Mouse (Mus musculus): ENCODE measurements around the gene Dennd1b. TPM values are rescaled to one million over a fixed set of nuclear protein-coding genes. Genes with fewer than 3 reads are reported as not detected.

Gene Dennd1b
- total and polyA plus RNA-seq, 3 experiments, result 4.9 to 51.7 (median 39.2) TPM

GRCm38 (mm10) chr1:139153493-139153892 is 190.3 kb downstream of the Dennd1b start:
- no peak for DNase-seq (ENCODE audit: low spot score)
- peaks cover 14% of the 10 kb centered on the region for H3K36me3 ChIP-seq (replicated peaks)
- H3K9me3 ChIP-seq (replicated peaks), result no peaks in the 10 kb centered on the region
- no peak for TF ChIP-seq GATA1 (IDR thresholded peaks at IDR 0.05; ENCODE audit: borderline replicate concordance, low read length)
- no peak for TF ChIP-seq GATA2 (IDR thresholded peaks at IDR 0.05; ENCODE audit: borderline replicate concordance, low read depth, low read length)
- TF ChIP-seq POLR2AphosphoS5 (IDR thresholded peaks at IDR 0.05; ENCODE audit: insufficient replicate concordance, low read depth, low read length), result no peak
- no peak for TF ChIP-seq TAL1 (conservative IDR thresholded peaks at IDR 0.05; ENCODE audit: low read depth, low read length)
- TF ChIP-seq CTCF (IDR thresholded peaks at IDR 0.05; ENCODE audit: low read depth, low read length), result no peak
- no peak for ATAC-seq (ENCODE audit: extremely low read depth, insufficient number of reproducible peaks, low FRiP score, poor library complexity, severe bottlenecking)
- H3K27me3 ChIP-seq (ENCODE audit: insufficient read depth, low read length), result no peaks in the 10 kb centered on the region
- no peaks in the 10 kb centered on the region for H3K4me1 ChIP-seq (ENCODE audit: insufficient read depth, low read depth, low read length)
- H3K4me3 ChIP-seq (ENCODE audit: low read depth, low read length), result no peak overlapping the region

GRCm38 (mm10) chr1:139156397-139156796 is 193.2 kb downstream of the Dennd1b start:
- Histone ChIP-seq H3K27me3 (ENCODE audit: insufficient read depth, low read length) (no peaks in the 10 kb centered on the region), H3K36me3 (replicated peaks) (peaks cover 27% of the 10 kb centered on the region), H3K4me1 (ENCODE audit: insufficient read depth, low read depth, low read length) (no peaks in the 10 kb centered on the region), H3K4me3 (ENCODE audit: low read depth, low read length) (no peak overlapping the region), H3K9me3 (replicated peaks) (no peaks in the 10 kb centered on the region)
- TF ChIP-seq GATA1 (IDR thresholded peaks at IDR 0.05; ENCODE audit: borderline replicate concordance, low read length) (no peak), CTCF (IDR thresholded peaks at IDR 0.05; ENCODE audit: low read depth, low read length) (peak; percentile 86)
- ATAC-seq (ENCODE audit: extremely low read depth, insufficient number of reproducible peaks, low FRiP score, poor library complexity, severe bottlenecking), result peak; percentile 52
- DNase-seq (ENCODE audit: low spot score), result peak; percentile 35

- Histone ChIP-seq H3K27me3 (ENCODE audit: insufficient read depth, low read length) (no peaks in the 10 kb centered on the region), H3K4me1 (ENCODE audit: insufficient read depth, low read depth, low read length) (no peaks in the 10 kb centered on the region; the same call in 1 of the 2 replicates), H3K36me3 (replicated peaks) (peaks cover 50% of the 10 kb centered on the region), H3K4me3 (ENCODE audit: low read depth, low read length) (no peak overlapping the region), H3K9me3 (replicated peaks) (no peaks in the 10 kb centered on the region)
- TF ChIP-seq CTCF (IDR thresholded peaks at IDR 0.05; ENCODE audit: low read depth, low read length), result no peak
- TF ChIP-seq GATA2 (IDR thresholded peaks at IDR 0.05; ENCODE audit: borderline replicate concordance, low read depth, low read length), result no peak
- TF ChIP-seq TAL1 (conservative IDR thresholded peaks at IDR 0.05; ENCODE audit: low read depth, low read length), result no peak
- no peak for TF ChIP-seq GATA1 (IDR thresholded peaks at IDR 0.05; ENCODE audit: borderline replicate concordance, low read length)
- TF ChIP-seq POLR2AphosphoS5 (IDR thresholded peaks at IDR 0.05; ENCODE audit: insufficient replicate concordance, low read depth, low read length), result no peak
- ATAC-seq (ENCODE audit: extremely low read depth, insufficient number of reproducible peaks, low FRiP score, poor library complexity, severe bottlenecking) (0 out of 2 replicates have a peak, but pooled peaks have one; percentile 35), DNase-seq (ENCODE audit: low spot score) (no peak)
Observed at GRCm38 (mm10) chr1:139161619-139162018, 198.4 kb downstream of the Dennd1b start.

- Histone ChIP-seq H3K9me3 (replicated peaks) (no peaks in the 10 kb centered on the region), H3K4me3 (ENCODE audit: low read depth, low read length) (no peak overlapping the region), H3K27me3 (ENCODE audit: insufficient read depth, low read length) (no peaks in the 10 kb centered on the region), H3K36me3 (replicated peaks) (peaks cover 56% of the 10 kb centered on the region), H3K4me1 (ENCODE audit: insufficient read depth, low read depth, low read length) (no peaks in the 10 kb centered on the region; the same call in 1 of the 2 replicates)
- DNase-seq (ENCODE audit: low spot score), result peak; percentile 8
- TF ChIP-seq GATA2 (IDR thresholded peaks at IDR 0.05; ENCODE audit: borderline replicate concordance, low read depth, low read length) (no peak), POLR2AphosphoS5 (IDR thresholded peaks at IDR 0.05; ENCODE audit: insufficient replicate concordance, low read depth, low read length) (no peak), GATA1 (IDR thresholded peaks at IDR 0.05; ENCODE audit: borderline replicate concordance, low read length) (no peak), CTCF (IDR thresholded peaks at IDR 0.05; ENCODE audit: low read depth, low read length) (peak; percentile 41)
- ATAC-seq (ENCODE audit: extremely low read depth, insufficient number of reproducible peaks, low FRiP score, poor library complexity, severe bottlenecking), result peak; percentile 67
Observed at GRCm38 (mm10) chr1:139162814-139163213, 199.6 kb downstream of the Dennd1b start.

- DNase-seq (ENCODE audit: low spot score), result no peak
- no peak for ATAC-seq (ENCODE audit: extremely low read depth, insufficient number of reproducible peaks, low FRiP score, poor library complexity, severe bottlenecking)
- TF ChIP-seq POLR2AphosphoS5 (IDR thresholded peaks at IDR 0.05; ENCODE audit: insufficient replicate concordance, low read depth, low read length), result no peak
- TF ChIP-seq GATA1 (IDR thresholded peaks at IDR 0.05; ENCODE audit: borderline replicate concordance, low read length), result no peak
- TF ChIP-seq CTCF (IDR thresholded peaks at IDR 0.05; ENCODE audit: low read depth, low read length), result no peak
- TF ChIP-seq TAL1 (conservative IDR thresholded peaks at IDR 0.05; ENCODE audit: low read depth, low read length), result no peak
- no peak for TF ChIP-seq GATA2 (IDR thresholded peaks at IDR 0.05; ENCODE audit: borderline replicate concordance, low read depth, low read length)
Observed at GRCm38 (mm10) chr1:139174058-139174832, 211.0 kb downstream of the Dennd1b start.

GRCm38 (mm10) chr1:139179707-139180106 is 216.5 kb downstream of the Dennd1b start:
- no peak for ATAC-seq (ENCODE audit: extremely low read depth, insufficient number of reproducible peaks, low FRiP score, poor library complexity, severe bottlenecking)
- Histone ChIP-seq H3K4me1 (ENCODE audit: insufficient read depth, low read depth, low read length) (peaks cover 9% of the 10 kb centered on the region), H3K4me3 (ENCODE audit: low read depth, low read length) (no peak overlapping the region), H3K27me3 (ENCODE audit: insufficient read depth, low read length) (no peaks in the 10 kb centered on the region), H3K9me3 (replicated peaks) (no peaks in the 10 kb centered on the region), H3K36me3 (replicated peaks) (peaks cover 12% of the 10 kb centered on the region)
- TF ChIP-seq TAL1 (conservative IDR thresholded peaks at IDR 0.05; ENCODE audit: low read depth, low read length) (no peak), POLR2AphosphoS5 (IDR thresholded peaks at IDR 0.05; ENCODE audit: insufficient replicate concordance, low read depth, low read length) (no peak), CTCF (IDR thresholded peaks at IDR 0.05; ENCODE audit: low read depth, low read length) (no peak), GATA2 (IDR thresholded peaks at IDR 0.05; ENCODE audit: borderline replicate concordance, low read depth, low read length) (no peak), GATA1 (IDR thresholded peaks at IDR 0.05; ENCODE audit: borderline replicate concordance, low read length) (no peak)
- no peak for DNase-seq (ENCODE audit: low spot score)

More at GRCm38 (mm10) chr1:139174058-139174832, 211.0 kb downstream of the Dennd1b start:
- Histone ChIP-seq H3K9me3 (replicated peaks) (no peaks in the 10 kb centered on the region), H3K27me3 (ENCODE audit: insufficient read depth, low read length) (no peaks in the 10 kb centered on the region), H3K4me1 (ENCODE audit: insufficient read depth, low read depth, low read length) (no peaks in the 10 kb centered on the region), H3K36me3 (replicated peaks) (peaks cover 42% of the 10 kb centered on the region), H3K4me3 (ENCODE audit: low read depth, low read length) (no peak overlapping the region)

Measured in G1E (cell line).